Mouse (Mus musculus): ENCODE results near the gene Rnf39. TPM values are rescaled to one million over a fixed set of nuclear protein-coding genes. Genes with fewer than 3 reads are reported as not detected.

The Rnf39 gene
- polyA plus RNA-seq, 1 experiment, result 0.20 TPM

GRCm38 (mm10) chr17:36900691-36901090 lies 42.0 kb upstream of the Rnf39 start:
- H3K27me3 ChIP-seq (ENCODE audit: control insufficient read depth, insufficient read depth, low read length), result no peaks in the 10 kb centered on the region
- TF ChIP-seq CTCF (IDR thresholded peaks at IDR 0.05; ENCODE audit: extremely low read depth, insufficient read depth, insufficient read length, insufficient replicate concordance) (no peak), POLR2A (IDR thresholded peaks at IDR 0.05; ENCODE audit: low read depth, low read length) (no peak)
- 15% methylated on average over 1 of the region's 1 CpGs for WGBS
- no peak for DNase-seq (ENCODE audit: low read depth in 1 of 2, low spot score in 2 of 2)
- H3K4me3 ChIP-seq (ENCODE audit: extremely low read depth, insufficient read depth, insufficient read length), result no peak overlapping the region
- H3K36me3 ChIP-seq (ENCODE audit: control insufficient read depth, insufficient read depth, low read length), result no peaks in the 10 kb centered on the region
- H3K27ac ChIP-seq (ENCODE audit: insufficient read depth, low read length), result no peak overlapping the region
- H3K4me1 ChIP-seq (ENCODE audit: control insufficient read depth, insufficient read depth, insufficient read length), result no peaks in the 10 kb centered on the region

- Histone ChIP-seq H3K4me3 (ENCODE audit: extremely low read depth, insufficient read depth, insufficient read length) (no peak overlapping the region), H3K27ac (ENCODE audit: insufficient read depth, low read length) (no peak overlapping the region), H3K36me3 (ENCODE audit: control insufficient read depth, insufficient read depth, low read length) (no peaks in the 10 kb centered on the region), H3K27me3 (ENCODE audit: control insufficient read depth, insufficient read depth, low read length) (no peaks in the 10 kb centered on the region), H3K4me1 (ENCODE audit: control insufficient read depth, insufficient read depth, insufficient read length) (no peaks in the 10 kb centered on the region)
- WGBS, result 70% methylated on average over 3 of the region's 3 CpGs
- TF ChIP-seq CTCF (IDR thresholded peaks at IDR 0.05; ENCODE audit: extremely low read depth, insufficient read depth, insufficient read length, insufficient replicate concordance) (no peak), POLR2A (IDR thresholded peaks at IDR 0.05; ENCODE audit: low read depth, low read length) (no peak)
- no peak for DNase-seq (ENCODE audit: low read depth in 1 of 2, low spot score in 2 of 2)
These were observed 39.1 kb upstream of the Rnf39 start for GRCm38 (mm10) chr17:36903651-36904050.

GRCm38 (mm10) chr17:36908235-36908634 lies 34.5 kb upstream of the Rnf39 start:
- no peak overlapping the region for H3K4me3 ChIP-seq (ENCODE audit: extremely low read depth, insufficient read depth, insufficient read length)
- TF ChIP-seq POLR2A (IDR thresholded peaks at IDR 0.05; ENCODE audit: low read depth, low read length) (no peak), CTCF (IDR thresholded peaks at IDR 0.05; ENCODE audit: extremely low read depth, insufficient read depth, insufficient read length, insufficient replicate concordance) (no peak)
- H3K4me1 ChIP-seq (ENCODE audit: control insufficient read depth, insufficient read depth, insufficient read length), result no peaks in the 10 kb centered on the region
- 47% methylated on average over 1 of the region's 1 CpGs for WGBS
- H3K27ac ChIP-seq (ENCODE audit: insufficient read depth, low read length), result no peak overlapping the region
- H3K36me3 ChIP-seq (ENCODE audit: control insufficient read depth, insufficient read depth, low read length), result no peaks in the 10 kb centered on the region
- H3K27me3 ChIP-seq (ENCODE audit: control insufficient read depth, insufficient read depth, low read length), result peaks cover 2% of the 10 kb centered on the region; the same call in 1 of the 2 replicates
- DNase-seq (ENCODE audit: low read depth in 1 of 2, low spot score in 2 of 2), result no peak

GRCm38 (mm10) chr17:36909802-36910201 lies 32.9 kb upstream of the Rnf39 start:
- no peaks in the 10 kb centered on the region for H3K36me3 ChIP-seq (ENCODE audit: control insufficient read depth, insufficient read depth, low read length)
- whole genome bisulfite sequencing, result 45% methylated on average over 4 of the region's 4 CpGs
- H3K4me1 ChIP-seq (ENCODE audit: control insufficient read depth, insufficient read depth, insufficient read length), result no peaks in the 10 kb centered on the region
- no peak for DNase-seq (ENCODE audit: low read depth in 1 of 2, low spot score in 2 of 2)
- peaks cover 2% of the 10 kb centered on the region; the same call in 1 of the 2 replicates for H3K27me3 ChIP-seq (ENCODE audit: control insufficient read depth, insufficient read depth, low read length)
- TF ChIP-seq CTCF (IDR thresholded peaks at IDR 0.05; ENCODE audit: extremely low read depth, insufficient read depth, insufficient read length, insufficient replicate concordance) (no peak), POLR2A (IDR thresholded peaks at IDR 0.05; ENCODE audit: low read depth, low read length) (no peak)
- no peak overlapping the region for H3K27ac ChIP-seq (ENCODE audit: insufficient read depth, low read length)
- H3K4me3 ChIP-seq (ENCODE audit: extremely low read depth, insufficient read depth, insufficient read length), result no peak overlapping the region

GRCm38 (mm10) chr17:36912031-36912430 lies 30.7 kb upstream of the Rnf39 start:
- no peak overlapping the region for H3K4me3 ChIP-seq (ENCODE audit: extremely low read depth, insufficient read depth, insufficient read length)
- H3K27ac ChIP-seq (ENCODE audit: insufficient read depth, low read length), result no peak overlapping the region
- no peak for TF ChIP-seq CTCF (IDR thresholded peaks at IDR 0.05; ENCODE audit: extremely low read depth, insufficient read depth, insufficient read length, insufficient replicate concordance)
- TF ChIP-seq POLR2A (IDR thresholded peaks at IDR 0.05; ENCODE audit: low read depth, low read length), result no peak
- H3K27me3 ChIP-seq (ENCODE audit: control insufficient read depth, insufficient read depth, low read length), result peaks cover 2% of the 10 kb centered on the region; the same call in 1 of the 2 replicates
- H3K4me1 ChIP-seq (ENCODE audit: control insufficient read depth, insufficient read depth, insufficient read length), result no peaks in the 10 kb centered on the region
- no peaks in the 10 kb centered on the region for H3K36me3 ChIP-seq (ENCODE audit: control insufficient read depth, insufficient read depth, low read length)
- DNase-seq (ENCODE audit: low read depth in 1 of 2, low spot score in 2 of 2), result no peak
- 67% methylated on average over 2 of the region's 2 CpGs for WGBS

GRCm38 (mm10) chr17:36914108-36914507 lies 28.6 kb upstream of the Rnf39 start:
- peak; percentile 50 to 68 for DNase-seq (ENCODE audit: low read depth in 1 of 2, low spot score in 2 of 2)
- WGBS, result 20% methylated on average over 2 of the region's 2 CpGs
- peaks cover 2% of the 10 kb centered on the region; the same call in 1 of the 2 replicates for H3K27me3 ChIP-seq (ENCODE audit: control insufficient read depth, insufficient read depth, low read length)
- H3K4me3 ChIP-seq (ENCODE audit: extremely low read depth, insufficient read depth, insufficient read length), result no peak overlapping the region
- no peak for TF ChIP-seq POLR2A (IDR thresholded peaks at IDR 0.05; ENCODE audit: low read depth, low read length)
- peak; percentile 43; the same call in 1 of the 2 replicates for TF ChIP-seq CTCF (IDR thresholded peaks at IDR 0.05; ENCODE audit: extremely low read depth, insufficient read depth, insufficient read length, insufficient replicate concordance)
- no peak overlapping the region for H3K27ac ChIP-seq (ENCODE audit: insufficient read depth, low read length)
- H3K36me3 ChIP-seq (ENCODE audit: control insufficient read depth, insufficient read depth, low read length), result no peaks in the 10 kb centered on the region
- H3K4me1 ChIP-seq (ENCODE audit: control insufficient read depth, insufficient read depth, insufficient read length), result no peaks in the 10 kb centered on the region

GRCm38 (mm10) chr17:36915076-36915475 lies 27.6 kb upstream of the Rnf39 start:
- no peaks in the 10 kb centered on the region for H3K36me3 ChIP-seq (ENCODE audit: control insufficient read depth, insufficient read depth, low read length)
- no peak for TF ChIP-seq POLR2A (IDR thresholded peaks at IDR 0.05; ENCODE audit: low read depth, low read length)
- peak; percentile 79; the same call in 1 of the 2 replicates for TF ChIP-seq CTCF (IDR thresholded peaks at IDR 0.05; ENCODE audit: extremely low read depth, insufficient read depth, insufficient read length, insufficient replicate concordance)
- WGBS, result 13% methylated on average over 9 of the region's 9 CpGs

More at GRCm38 (mm10) chr17:36915076-36915475, 27.6 kb upstream of the Rnf39 start:
- Histone ChIP-seq H3K4me3 (ENCODE audit: extremely low read depth, insufficient read depth, insufficient read length) (no peak overlapping the region), H3K27ac (ENCODE audit: insufficient read depth, low read length) (no peak overlapping the region), H3K4me1 (ENCODE audit: control insufficient read depth, insufficient read depth, insufficient read length) (no peaks in the 10 kb centered on the region), H3K27me3 (ENCODE audit: control insufficient read depth, insufficient read depth, low read length) (no peaks in the 10 kb centered on the region)
- DNase-seq (ENCODE audit: low read depth in 1 of 2, low spot score in 2 of 2), result peak; percentile 11 to 30
